Mouse (Mus musculus) neural tube, embryonic 13.5 days (tissue): ENCODE results near the gene Sf3b3. TPM values are rescaled to one million over a fixed set of nuclear protein-coding genes. Genes with fewer than 3 reads are reported as not detected.
A peak's percentile ranks its signal among the peaks of the same experiment; 100 is the strongest.

Experiments
- ATAC-seq: fragments of 200-750 bp; cut with Nextera tagmentation; 2 replicates; pipeline ENCODE4 v1.8.0; 2017; ENCODE audit warnings: low read depth, mild to moderate bottlenecking, moderate TSS enrichment, moderate library complexity
- H3K27ac ChIP-seq: fragments of 300-500 bp; sonication (generic); replicated peaks from 2 replicates; pipeline ENCODE4 v1.5.1; 2015; ENCODE audit warnings: moderate library complexity, mild to moderate bottlenecking, inconsistent platforms
- H3K27me3 ChIP-seq: fragments of 300-500 bp; sonication (generic); 2 replicates; pipeline ENCODE4 v1.6.1; 2015; ENCODE audit warnings: mild to moderate bottlenecking, inconsistent platforms
- H3K36me3 ChIP-seq: fragments of 300-500 bp; sonication (generic); 2 replicates; pipeline ENCODE4 v1.6.1; 2015; ENCODE audit warnings: mild to moderate bottlenecking, inconsistent platforms
- H3K4me1 ChIP-seq: fragments of 300-500 bp; sonication (generic); replicated peaks from 2 replicates; pipeline ENCODE4 v1.6.1; 2015; ENCODE audit warnings: inconsistent platforms
- H3K4me2 ChIP-seq: fragments of 300-500 bp; sonication (generic); 2 replicates; pipeline ENCODE4 v1.6.1; 2015; ENCODE audit warnings: inconsistent platforms, mild to moderate bottlenecking, moderate library complexity
- H3K4me3 ChIP-seq: fragments of 300-500 bp; sonication (generic); 2 replicates; pipeline ENCODE4 v1.5.1; 2015; ENCODE audit warnings: mild to moderate bottlenecking, inconsistent platforms
- H3K9ac ChIP-seq: fragments of 300-500 bp; sonication (generic); 2 replicates; pipeline ENCODE4 v1.6.1; 2015; ENCODE audit warnings: moderate library complexity, mild to moderate bottlenecking, inconsistent platforms
- H3K9me3 ChIP-seq: fragments of 300-500 bp; sonication (generic); 2 replicates; pipeline ENCODE4 v1.6.1; 2016; ENCODE audit warnings: inconsistent platforms
- WGBS: fragments of 180-500 bp; shearing (Covaris S2); methylation state at CpG from one replicate; pipeline ENCODE4 v1.1.7; 2015; 5-methylcytosine and 5-hydroxymethylcytosine counted together
- polyA plus RNA-seq: library from polyadenylated mRNA; unstranded; fragments of >200 nt; fragmentation: Nextera tagmentation; extraction: Ambion mirVana; gene quantifications from 2 replicates; pipeline ENCODE4 v1.2.1, GENCODE M21; 2015

Sf3b3 gene
- 93.9 and 112 TPM in 2 replicates for polyA plus RNA-seq

GRCm38 (mm10) chr8:110846405-110847170 lies at the start of gene Sf3b3, which contains the start of gene Cog4:
Gene Sf3b3 (minus strand): TSS chr8:110846787.
Gene Cog4 (plus strand): TSS chr8:110846600.
- Histone ChIP-seq H3K27me3 (no peaks in the 10 kb centered on the region), H3K9ac (peak within 1 kb of the TSS; percentile 97), H3K4me2 (peak within 1 kb of the TSS; percentile 80), H3K4me3 (peak within 1 kb of the TSS; percentile 96), H3K9me3 (no peaks in the 10 kb centered on the region), H3K36me3 (peaks cover 52% of the 10 kb centered on the region), H3K27ac (peak within 1 kb of the TSS; percentile 94), H3K4me1 (peaks cover 33% of the 10 kb centered on the region)
- under 1% methylated on average over 53 of the region's 53 CpGs for WGBS
- ATAC-seq = peak; percentile 94

- Histone ChIP-seq H3K9ac (no peak overlapping the region), H3K36me3 (peaks cover 38% of the 10 kb centered on the region), H3K27ac (no peak overlapping the region), H3K27me3 (no peaks in the 10 kb centered on the region), H3K4me3 (no peak overlapping the region), H3K4me2 (no peak overlapping the region), H3K4me1 (no peaks in the 10 kb centered on the region), H3K9me3 (no peaks in the 10 kb centered on the region)
- ATAC-seq = no peak
- WGBS = 94% methylated on average over 13 of the region's 13 CpGs
These were observed 49.2 kb upstream of the Sf3b3 start for GRCm38 (mm10) chr8:110895812-110896211.

GRCm38 (mm10) chr8:110895254-110895653 lies 48.7 kb upstream of the Sf3b3 start:
- Histone ChIP-seq H3K4me2 (no peak overlapping the region), H3K27ac (no peak overlapping the region), H3K9me3 (no peaks in the 10 kb centered on the region), H3K4me1 (no peaks in the 10 kb centered on the region), H3K36me3 (peaks cover 38% of the 10 kb centered on the region), H3K27me3 (no peaks in the 10 kb centered on the region), H3K4me3 (no peak overlapping the region), H3K9ac (no peak overlapping the region)
- 90% methylated on average over 6 of the region's 9 CpGs for WGBS
- ATAC-seq = no peak

- Histone ChIP-seq H3K4me2 (no peak overlapping the region), H3K4me3 (no peak overlapping the region), H3K4me1 (no peaks in the 10 kb centered on the region), H3K27me3 (no peaks in the 10 kb centered on the region), H3K9ac (no peak overlapping the region), H3K9me3 (no peaks in the 10 kb centered on the region), H3K36me3 (peaks cover 40% of the 10 kb centered on the region), H3K27ac (no peak overlapping the region)
- ATAC-seq = no peak
- 87% methylated on average over 10 of the region's 10 CpGs for WGBS
These were observed 48.3 kb upstream of the Sf3b3 start for GRCm38 (mm10) chr8:110894851-110895250.

GRCm38 (mm10) chr8:110892913-110893312 lies 46.3 kb upstream of the Sf3b3 start:
- Histone ChIP-seq H3K4me2 (no peak overlapping the region), H3K9ac (no peak overlapping the region), H3K27ac (no peak overlapping the region), H3K4me1 (no peaks in the 10 kb centered on the region), H3K36me3 (peaks cover 43% of the 10 kb centered on the region), H3K4me3 (no peak overlapping the region), H3K9me3 (no peaks in the 10 kb centered on the region), H3K27me3 (no peaks in the 10 kb centered on the region)
- no peak for ATAC-seq
- WGBS = 94% methylated on average over 2 of the region's 2 CpGs

- ATAC-seq = no peak
- no peak overlapping the region for H3K27ac ChIP-seq
- H3K4me3 ChIP-seq = no peak overlapping the region
- no peak overlapping the region for H3K4me2 ChIP-seq
- WGBS = 92% methylated on average over 7 of the region's 7 CpGs
- peaks cover 45% of the 10 kb centered on the region for H3K36me3 ChIP-seq
- H3K9ac ChIP-seq = no peak overlapping the region
- H3K4me1 ChIP-seq = no peaks in the 10 kb centered on the region
- no peaks in the 10 kb centered on the region for H3K27me3 ChIP-seq
- H3K9me3 ChIP-seq = no peaks in the 10 kb centered on the region
These were observed 45.5 kb upstream of the Sf3b3 start for GRCm38 (mm10) chr8:110892040-110892439.

GRCm38 (mm10) chr8:110889904-110890470 lies 43.4 kb upstream of the Sf3b3 start:
- no peak overlapping the region for H3K4me2 ChIP-seq
- H3K9ac ChIP-seq = no peak overlapping the region
- no peaks in the 10 kb centered on the region for H3K4me1 ChIP-seq
- no peak for ATAC-seq
- no peak overlapping the region for H3K27ac ChIP-seq
- no peak overlapping the region for H3K4me3 ChIP-seq
- H3K36me3 ChIP-seq = peaks cover 65% of the 10 kb centered on the region
- WGBS = 79% methylated on average over 12 of the region's 12 CpGs
- H3K27me3 ChIP-seq = no peaks in the 10 kb centered on the region
- no peaks in the 10 kb centered on the region for H3K9me3 ChIP-seq

- no peak overlapping the region for H3K9ac ChIP-seq
- ATAC-seq = no peak
- H3K27me3 ChIP-seq = no peaks in the 10 kb centered on the region
- no peak overlapping the region for H3K4me2 ChIP-seq
- peaks cover 71% of the 10 kb centered on the region for H3K36me3 ChIP-seq
- no peak overlapping the region for H3K27ac ChIP-seq
- no peak overlapping the region for H3K4me3 ChIP-seq
- 93% methylated on average over 16 of the region's 16 CpGs for WGBS
- no peaks in the 10 kb centered on the region for H3K9me3 ChIP-seq
- no peaks in the 10 kb centered on the region for H3K4me1 ChIP-seq
These were observed 42.3 kb upstream of the Sf3b3 start for GRCm38 (mm10) chr8:110888860-110889259.

- peaks cover 74% of the 10 kb centered on the region for H3K36me3 ChIP-seq
- H3K9me3 ChIP-seq = no peaks in the 10 kb centered on the region
- no peaks in the 10 kb centered on the region for H3K27me3 ChIP-seq
These were observed 41.9 kb upstream of the Sf3b3 start for GRCm38 (mm10) chr8:110888441-110888840.

GRCm38 (mm10) chr8:110887551-110887950 lies 41.0 kb upstream of the Sf3b3 start:
- Histone ChIP-seq H3K27me3 (no peaks in the 10 kb centered on the region), H3K27ac (no peak overlapping the region), H3K4me3 (no peak overlapping the region), H3K4me1 (no peaks in the 10 kb centered on the region), H3K4me2 (no peak overlapping the region), H3K9me3 (no peaks in the 10 kb centered on the region), H3K36me3 (peaks cover 75% of the 10 kb centered on the region), H3K9ac (no peak overlapping the region)
- ATAC-seq = no peak
- WGBS = 93% methylated on average over 10 of the region's 10 CpGs

More at GRCm38 (mm10) chr8:110888441-110888840, 41.9 kb upstream of the Sf3b3 start:
- Histone ChIP-seq H3K9ac (no peak overlapping the region), H3K4me3 (no peak overlapping the region), H3K4me1 (no peaks in the 10 kb centered on the region), H3K4me2 (no peak overlapping the region), H3K27ac (no peak overlapping the region)
- ATAC-seq = no peak
- WGBS = 92% methylated on average over 8 of the region's 8 CpGs

GRCm38 (mm10) chr8:110886634-110887033 lies 40.0 kb upstream of the Sf3b3 start:
- Histone ChIP-seq H3K9me3 (no peaks in the 10 kb centered on the region), H3K27ac (no peak overlapping the region), H3K36me3 (peaks cover 82% of the 10 kb centered on the region), H3K27me3 (no peaks in the 10 kb centered on the region), H3K4me2 (no peak overlapping the region), H3K9ac (no peak overlapping the region; the same call in 1 of the 2 replicates), H3K4me3 (no peak overlapping the region), H3K4me1 (no peaks in the 10 kb centered on the region)
- WGBS = 87% methylated on average over 3 of the region's 3 CpGs
- no peak for ATAC-seq

GRCm38 (mm10) chr8:110883824-110884223 lies 37.2 kb upstream of the Sf3b3 start:
- H3K9me3 ChIP-seq = no peaks in the 10 kb centered on the region
- H3K27me3 ChIP-seq = no peaks in the 10 kb centered on the region
- peaks cover 94% of the 10 kb centered on the region for H3K36me3 ChIP-seq
- H3K4me1 ChIP-seq = no peaks in the 10 kb centered on the region
- WGBS = 96% methylated on average over 18 of the region's 18 CpGs
- H3K27ac ChIP-seq = no peak overlapping the region
- no peak overlapping the region for H3K4me2 ChIP-seq
- H3K4me3 ChIP-seq = no peak overlapping the region
- H3K9ac ChIP-seq = no peak overlapping the region
- ATAC-seq = no peak
